Mouse (Mus musculus) forebrain, embryonic 11.5 days (tissue): ENCODE measurements at regions not wholly inside any gene's neighbourhood (a gene's known extent, or its start where the extent isn't known, plus 50 kb on each side); places are given as distances from the start of the nearest gene placed in this dataset.

Experiments
- ATAC-seq: fragments of 200-750 bp; cut with Nextera tagmentation; replicated peaks from 2 replicates; pipeline ENCODE4 v1.8.0; 2017; ENCODE audit warnings: moderate TSS enrichment; ENCODE audit not compliant: low FRiP score
- DNase-seq: peaks from one replicate; pipeline ENCODE4 v3.0.0-alpha.2; 2017; ENCODE audit warnings: low spot score
- H3K27ac ChIP-seq: fragments of 300-500 bp; sonication (generic); 2 replicates; pipeline ENCODE4 v1.5.1; 2014; ENCODE audit warnings: low read depth, low read length
- H3K27me3 ChIP-seq: fragments of 300-500 bp; sonication (generic); 2 replicates; pipeline ENCODE4 v1.6.1; 2014; ENCODE audit warnings: mild to moderate bottlenecking, low read length, mixed read lengths; ENCODE audit not compliant: control insufficient read depth, insufficient read depth
- H3K36me3 ChIP-seq: fragments of 300-500 bp; sonication (generic); 2 replicates; pipeline ENCODE4 v1.6.1; 2014; ENCODE audit warnings: mild to moderate bottlenecking, low read length, moderate library complexity, mixed read lengths; ENCODE audit not compliant: control insufficient read depth, insufficient read depth
- H3K4me1 ChIP-seq: fragments of 300-500 bp; sonication (generic); replicated peaks from 2 replicates; pipeline ENCODE4 v1.6.1; 2014; ENCODE audit warnings: low read length, mixed read lengths; ENCODE audit not compliant: control insufficient read depth, insufficient read depth
- H3K4me2 ChIP-seq: fragments of 300-500 bp; sonication (generic); 2 replicates; pipeline ENCODE4 v1.6.1; 2014; ENCODE audit warnings: low read depth, mild to moderate bottlenecking, low read length, moderate library complexity, mixed read lengths; ENCODE audit not compliant: severe bottlenecking
- H3K4me3 ChIP-seq: fragments of 300-500 bp; sonication (generic); 2 replicates; pipeline ENCODE4 v1.5.1; 2014; ENCODE audit warnings: low read depth, low read length
- H3K9ac ChIP-seq: fragments of 300-500 bp; sonication (generic); 2 replicates; pipeline ENCODE4 v1.6.1; 2014; ENCODE audit warnings: low read length
- H3K9me3 ChIP-seq: fragments of 300-500 bp; sonication (generic); 2 replicates; pipeline ENCODE4 v1.6.1; 2016; ENCODE audit warnings: low read length, mixed read lengths; ENCODE audit not compliant: control insufficient read depth
- WGBS: fragments of 180-500 bp; shearing (Covaris S2); extraction: QIAGEN DNeasy Blood & Tissue Kit; methylation state at CpG from one replicate; pipeline ENCODE4 v1.1.7; 2014; 5-methylcytosine and 5-hydroxymethylcytosine counted together

GRCm38 (mm10) chr7:72826597-72826996 is 520.2 kb upstream of the Mctp2 start:
- Histone ChIP-seq H3K27me3 (no peaks in the 10 kb centered on the region), H3K4me3 (no peak overlapping the region), H3K27ac (no peak overlapping the region), H3K4me2 (no peak overlapping the region), H3K9ac (no peak overlapping the region), H3K36me3 (no peaks in the 10 kb centered on the region), H3K4me1 (no peaks in the 10 kb centered on the region), H3K9me3 (no peaks in the 10 kb centered on the region; the same call in 1 of the 2 replicates)
- 81% methylated on average over 3 of the region's 3 CpGs for WGBS
- DNase-seq: no peak
- no peak for ATAC-seq

- WGBS: 88% methylated on average over 1 of the region's 1 CpGs
- H3K27ac ChIP-seq: no peak overlapping the region
- no peaks in the 10 kb centered on the region for H3K36me3 ChIP-seq
These were observed 529.0 kb upstream of the Mctp2 start for GRCm38 (mm10) chr7:72835423-72835822.

GRCm38 (mm10) chr7:72836026-72836425 is 529.6 kb upstream of the Mctp2 start:
- no peak for DNase-seq
- WGBS: 79% methylated on average over 4 of the region's 4 CpGs
- Histone ChIP-seq H3K36me3 (no peaks in the 10 kb centered on the region), H3K9ac (no peak overlapping the region), H3K27ac (no peak overlapping the region), H3K27me3 (no peaks in the 10 kb centered on the region), H3K4me3 (no peak overlapping the region), H3K4me1 (peaks cover 5% of the 10 kb centered on the region; the same call in 1 of the 2 replicates), H3K9me3 (peaks cover 4% of the 10 kb centered on the region; the same call in 1 of the 2 replicates), H3K4me2 (no peak overlapping the region)
- ATAC-seq: no peak

More at GRCm38 (mm10) chr7:72835423-72835822, 529.0 kb upstream of the Mctp2 start:
- Histone ChIP-seq H3K4me3 (no peak overlapping the region), H3K4me1 (peaks cover 5% of the 10 kb centered on the region; the same call in 1 of the 2 replicates), H3K27me3 (no peaks in the 10 kb centered on the region), H3K9ac (no peak overlapping the region), H3K4me2 (no peak overlapping the region), H3K9me3 (peaks cover 4% of the 10 kb centered on the region; the same call in 1 of the 2 replicates)
- ATAC-seq (no peak), DNase-seq (no peak)

- ATAC-seq: no peak; the same call in 1 of the 2 replicates
- H3K9me3 ChIP-seq: peaks cover 4% of the 10 kb centered on the region; the same call in 1 of the 2 replicates
- 41% methylated on average over 6 of the region's 6 CpGs for WGBS
These were observed 530.1 kb upstream of the Mctp2 start for GRCm38 (mm10) chr7:72836457-72836985.

GRCm38 (mm10) chr7:72837992-72838655 is 531.7 kb upstream of the Mctp2 start:
- Histone ChIP-seq H3K27me3 (no peaks in the 10 kb centered on the region), H3K4me3 (no peak overlapping the region), H3K4me2 (no peak overlapping the region), H3K4me1 (peaks cover 5% of the 10 kb centered on the region; the same call in 1 of the 2 replicates), H3K36me3 (no peaks in the 10 kb centered on the region), H3K9me3 (peaks cover 4% of the 10 kb centered on the region; the same call in 1 of the 2 replicates), H3K27ac (peak overlapping the region; percentile 58; the same call in 1 of the 2 replicates), H3K9ac (no peak overlapping the region)
- DNase-seq (peak; percentile 64), ATAC-seq (peak; percentile 86)
- 7% methylated on average over 6 of the region's 6 CpGs for WGBS

More at GRCm38 (mm10) chr7:72836457-72836985, 530.1 kb upstream of the Mctp2 start:
- no peak overlapping the region for H3K27ac ChIP-seq
- DNase-seq: no peak
- no peak overlapping the region for H3K9ac ChIP-seq
- H3K4me2 ChIP-seq: no peak overlapping the region
- no peaks in the 10 kb centered on the region for H3K36me3 ChIP-seq
- no peak overlapping the region for H3K4me3 ChIP-seq
- H3K4me1 ChIP-seq: peaks cover 5% of the 10 kb centered on the region; the same call in 1 of the 2 replicates
- H3K27me3 ChIP-seq: no peaks in the 10 kb centered on the region

- Histone ChIP-seq H3K27ac (no peak overlapping the region), H3K4me2 (no peak overlapping the region), H3K9ac (no peak overlapping the region), H3K27me3 (no peaks in the 10 kb centered on the region), H3K9me3 (no peaks in the 10 kb centered on the region), H3K4me1 (no peaks in the 10 kb centered on the region), H3K4me3 (no peak overlapping the region), H3K36me3 (no peaks in the 10 kb centered on the region)
- DNase-seq (no peak), ATAC-seq (no peak)
- 89% methylated on average over 1 of the region's 1 CpGs for WGBS
These were observed 524.0 kb upstream of the Rgma start for GRCm38 (mm10) chr7:72851346-72851745.

GRCm38 (mm10) chr7:72854501-72855002 is 520.8 kb upstream of the Rgma start:
- Histone ChIP-seq H3K9me3 (no peaks in the 10 kb centered on the region), H3K4me1 (no peaks in the 10 kb centered on the region), H3K36me3 (no peaks in the 10 kb centered on the region), H3K9ac (no peak overlapping the region), H3K27me3 (no peaks in the 10 kb centered on the region), H3K4me3 (no peak overlapping the region), H3K4me2 (no peak overlapping the region), H3K27ac (no peak overlapping the region)
- no peak for ATAC-seq
- no peak for DNase-seq
- whole genome bisulfite sequencing: 83% methylated on average over 2 of the region's 2 CpGs

- Histone ChIP-seq H3K4me3 (no peak overlapping the region), H3K27ac (no peak overlapping the region), H3K27me3 (no peaks in the 10 kb centered on the region), H3K9ac (no peak overlapping the region), H3K4me1 (no peaks in the 10 kb centered on the region), H3K4me2 (no peak overlapping the region), H3K36me3 (no peaks in the 10 kb centered on the region), H3K9me3 (no peaks in the 10 kb centered on the region)
- WGBS: 61% methylated on average over 6 of the region's 6 CpGs
- ATAC-seq (no peak), DNase-seq (no peak)
These were observed 508.1 kb upstream of the Rgma start for GRCm38 (mm10) chr7:72866966-72867754.
